23 mouse cellular contexts compared by ENCODE assay signal in genomic region chr8:49006236-49006965, GRCm38 (mm10).
DNase-seq lines count a peak whose midpoint lies in the region; ATAC-seq and TF ChIP-seq lines count a peak whose summit lies in the region.
"Had no signal": no experiment of that assay in that cellular context is flagged by ENCODE, and none has a peak within 500 bp of the region (broad histone marks: within the 10 kb centered on the region; RNA-seq: fewer than 3 reads in every experiment).

No protein-coding gene starts in this region.

- H3K27me3 ChIP-seq in forebrain, embryonic 15.5 days: no peaks in the 10 kb centered on the region
- no peaks in the 10 kb centered on the region; the same call in 1 of the 2 replicates for H3K27me3 ChIP-seq in forebrain, embryonic 12.5 days
- H3K27me3 ChIP-seq in intestine, embryonic 16.5 days (replicated peaks; ENCODE audit: control insufficient read depth, insufficient read depth, low read length): no peaks in the 10 kb centered on the region
- H3K27me3 ChIP-seq: embryonic facial prominence, embryonic 13.5 days; heart, embryonic 12.5 days; hindbrain, embryonic 13.5 days; liver, embryonic 13.5 days had no signal

- whole genome bisulfite sequencing in forebrain, embryonic 15.5 days: 64% methylated on average over 11 of the region's 11 CpGs
- 81% methylated on average over 11 of the region's 11 CpGs for whole genome bisulfite sequencing in forebrain, embryonic 12.5 days
- 66% methylated on average over 11 of the region's 11 CpGs for WGBS in intestine, embryonic 16.5 days

- TF ChIP-seq CTCF in brain, embryonic 14.5 days (IDR thresholded peaks at IDR 0.05; ENCODE audit: borderline replicate concordance, extremely low read depth, insufficient read depth, insufficient read length): no peak

- no peak overlapping the region for H3K9ac ChIP-seq in forebrain, embryonic 15.5 days (replicated peaks)
- H3K9ac ChIP-seq in forebrain, embryonic 12.5 days: no peak overlapping the region
- H3K9ac ChIP-seq in intestine, embryonic 16.5 days (ENCODE audit: low read depth, low read length): no peak overlapping the region
- H3K9ac ChIP-seq: embryonic facial prominence, embryonic 13.5 days; heart, embryonic 12.5 days; hindbrain, embryonic 13.5 days; liver, embryonic 13.5 days had no signal

- no peak for TF ChIP-seq POLR2A in brain, embryonic 14.5 days (IDR thresholded peaks at IDR 0.05; ENCODE audit: borderline replicate concordance, extremely low read depth, insufficient read depth, insufficient read length, poor library complexity, severe bottlenecking)

- H3K4me3 ChIP-seq in forebrain, embryonic 15.5 days: no peak overlapping the region
- H3K4me3 ChIP-seq in forebrain, embryonic 12.5 days (replicated peaks): no peak overlapping the region
- no peak overlapping the region for H3K4me3 ChIP-seq in intestine, embryonic 16.5 days (ENCODE audit: low read length)
- H3K4me3 ChIP-seq: embryonic facial prominence, embryonic 13.5 days; heart, embryonic 12.5 days; hindbrain, embryonic 13.5 days; layer of hippocampus, adult 2 months; liver, embryonic 13.5 days had no signal

- no peak overlapping the region for H3K27ac ChIP-seq in forebrain, embryonic 15.5 days (replicated peaks)
- H3K27ac ChIP-seq in forebrain, embryonic 12.5 days: no peak overlapping the region
- H3K27ac ChIP-seq in intestine, embryonic 16.5 days (ENCODE audit: low read length): no peak overlapping the region
- H3K27ac ChIP-seq: embryonic facial prominence, embryonic 13.5 days; hindbrain, embryonic 13.5 days; layer of hippocampus, adult 2 months; liver, embryonic 13.5 days had no signal

- H3K9me3 ChIP-seq in forebrain, embryonic 15.5 days: no peaks in the 10 kb centered on the region
- H3K9me3 ChIP-seq in forebrain, embryonic 12.5 days: no peaks in the 10 kb centered on the region
- H3K9me3 ChIP-seq in intestine, embryonic 16.5 days (ENCODE audit: control insufficient read depth, low read length): no peaks in the 10 kb centered on the region
- H3K9me3 ChIP-seq: embryonic facial prominence, embryonic 13.5 days; heart, embryonic 12.5 days; hindbrain, embryonic 13.5 days; liver, embryonic 13.5 days had no signal

- no peaks in the 10 kb centered on the region for H3K36me3 ChIP-seq in forebrain, embryonic 15.5 days
- no peaks in the 10 kb centered on the region for H3K36me3 ChIP-seq in forebrain, embryonic 12.5 days (replicated peaks)
- H3K36me3 ChIP-seq in intestine, embryonic 16.5 days (ENCODE audit: control insufficient read depth, insufficient read depth, low read length): no peaks in the 10 kb centered on the region
- H3K36me3 ChIP-seq: embryonic facial prominence, embryonic 13.5 days; heart, embryonic 12.5 days; hindbrain, embryonic 13.5 days; liver, embryonic 13.5 days had no signal

- no peak overlapping the region for H3K4me2 ChIP-seq in forebrain, embryonic 15.5 days (replicated peaks)
- H3K4me2 ChIP-seq in forebrain, embryonic 12.5 days: no peak overlapping the region
- H3K4me2 ChIP-seq in intestine, embryonic 16.5 days (ENCODE audit: low read depth, low read length): no peak overlapping the region
- H3K4me2 ChIP-seq: embryonic facial prominence, embryonic 13.5 days; heart, embryonic 12.5 days; hindbrain, embryonic 13.5 days; liver, embryonic 13.5 days; midbrain, embryonic 11.5 days had no signal

- ATAC-seq in forebrain, embryonic 15.5 days (replicated peaks): peak; percentile 35; the same call in 1 of the 2 replicates
- ATAC-seq in forebrain, embryonic 12.5 days (ENCODE audit: low FRiP score): no peak
- no peak for ATAC-seq in intestine, embryonic 16.5 days
- ATAC-seq: inflammation-experienced regulatory T-cells, adult 6 months; lung, postnatal 0 days had no signal

- H3K4me1 ChIP-seq in forebrain, embryonic 15.5 days: no peaks in the 10 kb centered on the region
- H3K4me1 ChIP-seq in forebrain, embryonic 12.5 days: no peaks in the 10 kb centered on the region
- no peaks in the 10 kb centered on the region for H3K4me1 ChIP-seq in intestine, embryonic 16.5 days (ENCODE audit: control insufficient read depth, insufficient read depth, low read length)
- H3K4me1 ChIP-seq: heart, embryonic 12.5 days; hindbrain, embryonic 13.5 days; liver, embryonic 13.5 days had no signal

- DNase-seq in brain, embryonic 14.5 days (ENCODE audit: low read depth): peak; percentile 51
- peak; percentile 88 to 89 for DNase-seq in kidney, adult 8-10 months
- DNase-seq in kidney, postnatal 25 days: peak; percentile 83 to 91
- no peak for DNase-seq in left cerebral cortex, adult 11 months (ENCODE audit: low spot score)
- DNase-seq in cerebellum, postnatal 10 days: no peak
- DNase-seq: cerebellum, adult 9-11 months; heart, adult 11 months; heart, postnatal 14 days; layer of hippocampus, postnatal 36 days; left cerebral cortex, postnatal 4 days; liver, embryonic 13.5 days; right cerebral cortex, adult 18-20 months; thymus, postnatal 36 days had no signal

Comparison
In these comparisons a context has a peak if more than half of its experiments do, and no peak if none do; other contexts are left out.
1. DNase-seq: peak in brain, embryonic 14.5 days (single experiment), kidney, adult 8-10 months (2 of 2) and kidney, postnatal 25 days (2 of 2); none in left cerebral cortex, adult 11 months (single experiment) and cerebellum, postnatal 10 days (0 of 2).